Comparison of ENCODE assay signal across 20 mouse cellular contexts in the genomic region with DNA sequence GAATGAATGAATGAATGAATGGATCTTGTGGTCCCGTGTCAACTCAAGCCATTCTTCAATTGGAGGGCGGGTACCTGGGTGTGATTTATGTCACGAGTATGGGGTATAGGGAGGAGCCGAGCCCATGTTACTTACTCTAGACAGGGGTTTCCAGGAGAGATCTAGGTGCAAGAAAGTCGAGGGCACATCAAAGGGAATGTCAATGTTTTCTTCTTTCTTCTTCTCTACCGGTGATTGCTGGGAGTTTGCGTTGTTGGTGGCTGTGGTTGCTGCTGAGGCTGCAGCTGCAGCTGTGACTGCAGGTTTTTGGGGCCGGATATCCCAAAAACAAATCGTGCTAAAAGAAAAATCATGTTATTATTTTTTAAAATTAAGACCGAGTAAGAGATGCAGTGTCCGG. TPM values are rescaled to one million over a fixed set of nuclear protein-coding genes. Genes with fewer than 3 reads are reported as not detected.
"Had no signal": no experiment of that assay in that cellular context is flagged by ENCODE, and none has a peak within 500 bp of the region (broad histone marks: within the 10 kb centered on the region; RNA-seq: fewer than 3 reads in every experiment).

No protein-coding gene starts in this region.

- H3K27ac ChIP-seq: limb, embryonic 15.5 days; liver, embryonic 12.5 days; lung, embryonic 15.5 days; macrophage; midbrain, embryonic 15.5 days; neural tube, embryonic 13.5 days had no signal

- H3K4me3 ChIP-seq: limb, embryonic 15.5 days; liver, embryonic 12.5 days; lung, embryonic 15.5 days; megakaryocyte, embryonic 14.5 days; midbrain, embryonic 15.5 days; neural tube, embryonic 13.5 days had no signal

- H3K4me2 ChIP-seq: limb, embryonic 15.5 days; liver, embryonic 12.5 days; lung, embryonic 15.5 days; midbrain, embryonic 11.5 days; midbrain, embryonic 15.5 days; neural tube, embryonic 13.5 days had no signal

- H3K9me3 ChIP-seq: limb, embryonic 15.5 days; liver, embryonic 12.5 days; lung, embryonic 15.5 days; megakaryocyte, embryonic 14.5 days; midbrain, embryonic 15.5 days; neural tube, embryonic 13.5 days had no signal

- H3K9ac ChIP-seq: limb, embryonic 15.5 days; liver, embryonic 12.5 days; lung, embryonic 15.5 days; midbrain, embryonic 15.5 days; neural tube, embryonic 13.5 days had no signal

- H3K36me3 ChIP-seq: limb, embryonic 15.5 days; liver, embryonic 12.5 days; lung, embryonic 15.5 days; midbrain, embryonic 15.5 days; neural tube, embryonic 13.5 days had no signal

- H3K27me3 ChIP-seq: limb, embryonic 15.5 days; liver, embryonic 12.5 days; lung, embryonic 15.5 days; midbrain, embryonic 15.5 days; neural tube, embryonic 13.5 days had no signal

- H3K4me1 ChIP-seq: liver, embryonic 12.5 days; lung, embryonic 15.5 days; midbrain, embryonic 15.5 days; neural tube, embryonic 13.5 days had no signal

- ATAC-seq: liver, embryonic 12.5 days; midbrain, embryonic 15.5 days had no signal

- DNase-seq: kidney, adult 18-20 months; kidney, postnatal 10 days; layer of hippocampus, adult 9-11 months; layer of hippocampus, postnatal 36 days; lung, postnatal 14 days; retina, postnatal 1 day; right cerebral cortex, postnatal 25 days had no signal

RNA-seq across cellular contexts. Expression of a gene that starts 44.8 kb away (rescaled TPM):
- polyA plus RNA-seq: kidney, embryonic 14.5 days; limb, embryonic 11.5 days; limb, embryonic 15.5 days; liver, embryonic 16.5 days; midbrain, embryonic 11.5 days; small intestine, adult 2 months; stomach, embryonic 14.5 days had no signal
